Mouse (Mus musculus) lung, embryonic 16.5 days (tissue): Measurements from ENCODE around the gene Art2b. TPM values are rescaled to one million over a fixed set of nuclear protein-coding genes. Genes with fewer than 3 reads are reported as not detected.

Experiments
- ATAC-seq: fragments of 200-750 bp; cut with Nextera tagmentation; 2 replicates; pipeline ENCODE4 v1.8.0; 2017; ENCODE audit warnings: low read depth, mild to moderate bottlenecking, moderate library complexity
- H3K27ac ChIP-seq: fragments of 300-500 bp; sonication (generic); 2 replicates; pipeline ENCODE4 v1.5.1; 2014; ENCODE audit warnings: mild to moderate bottlenecking, control low read depth, low read length
- H3K27me3 ChIP-seq: fragments of 300-500 bp; sonication (generic); 2 replicates; pipeline ENCODE4 v1.6.1; 2014; ENCODE audit warnings: low read depth, low read length, mixed read lengths; ENCODE audit not compliant: control insufficient read depth, insufficient read depth
- H3K36me3 ChIP-seq: fragments of 300-500 bp; sonication (generic); 2 replicates; pipeline ENCODE4 v1.6.1; 2014; ENCODE audit warnings: low read length; ENCODE audit not compliant: control insufficient read depth, insufficient read depth
- H3K4me1 ChIP-seq: fragments of 300-500 bp; sonication (generic); replicated peaks from 2 replicates; pipeline ENCODE4 v1.6.1; 2014; ENCODE audit warnings: low read length, mixed read lengths; ENCODE audit not compliant: control insufficient read depth, insufficient read depth
- H3K4me2 ChIP-seq: fragments of 300-500 bp; sonication (generic); 2 replicates; pipeline ENCODE4 v1.6.1; 2014; ENCODE audit warnings: low read depth, low read length, control low read depth
- H3K4me3 ChIP-seq: fragments of 300-500 bp; sonication (generic); 2 replicates; pipeline ENCODE4 v1.5.1; 2014; ENCODE audit warnings: mild to moderate bottlenecking, low read length, control low read depth
- H3K9ac ChIP-seq: fragments of 300-500 bp; sonication (generic); 2 replicates; pipeline ENCODE4 v1.6.1; 2014; ENCODE audit warnings: low read length, control low read depth
- H3K9me3 ChIP-seq: fragments of 300-500 bp; sonication (generic); 2 replicates; pipeline ENCODE4 v1.6.1; 2016; ENCODE audit warnings: low read length; ENCODE audit not compliant: control insufficient read depth
- WGBS: fragments of 180-500 bp; shearing (Covaris S2); extraction: QIAGEN DNeasy Blood & Tissue Kit; methylation state at CpG from one replicate; pipeline ENCODE4 v1.1.7; 2014; 5-methylcytosine and 5-hydroxymethylcytosine counted together
- polyA plus RNA-seq: library from polyadenylated mRNA; unstranded; fragments of >200 nt; fragmentation: Nextera tagmentation; extraction: Ambion mirVana; gene quantifications from 2 replicates; pipeline ENCODE4 v1.2.1, GENCODE M21; 2015

The Art2b gene
- polyA plus RNA-seq, 1 experiment from 2014 or later, result not detected

DNA sequence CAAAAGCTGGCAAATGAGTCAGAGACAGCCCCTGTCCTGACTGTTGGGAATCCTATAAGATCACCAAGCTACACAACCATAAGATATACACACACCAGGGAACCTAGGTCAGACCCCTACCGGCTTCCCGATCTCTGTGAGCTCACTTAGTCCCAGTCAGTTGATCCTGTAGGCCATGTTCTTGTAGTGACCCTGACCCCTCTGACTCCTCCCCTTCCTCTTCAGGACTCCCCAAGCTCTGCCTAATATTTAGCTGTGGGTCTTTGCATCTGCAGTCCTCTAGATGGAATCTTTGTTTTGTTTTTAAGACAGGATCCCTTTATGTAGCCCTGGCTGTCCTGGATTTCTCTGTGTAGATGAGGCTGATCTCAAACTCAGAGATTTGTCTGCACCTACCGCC is 36.1 kb downstream of the Art2b start:
- 73% methylated on average over 3 of the region's 3 CpGs for WGBS
- H3K4me3 ChIP-seq, result no peak overlapping the region
- H3K4me1 ChIP-seq, result no peaks in the 10 kb centered on the region
- H3K9ac ChIP-seq, result no peak overlapping the region
- H3K27ac ChIP-seq, result no peak overlapping the region
- no peaks in the 10 kb centered on the region for H3K36me3 ChIP-seq
- no peak for ATAC-seq
- no peaks in the 10 kb centered on the region for H3K9me3 ChIP-seq
- no peaks in the 10 kb centered on the region for H3K27me3 ChIP-seq
- no peak overlapping the region for H3K4me2 ChIP-seq

DNA sequence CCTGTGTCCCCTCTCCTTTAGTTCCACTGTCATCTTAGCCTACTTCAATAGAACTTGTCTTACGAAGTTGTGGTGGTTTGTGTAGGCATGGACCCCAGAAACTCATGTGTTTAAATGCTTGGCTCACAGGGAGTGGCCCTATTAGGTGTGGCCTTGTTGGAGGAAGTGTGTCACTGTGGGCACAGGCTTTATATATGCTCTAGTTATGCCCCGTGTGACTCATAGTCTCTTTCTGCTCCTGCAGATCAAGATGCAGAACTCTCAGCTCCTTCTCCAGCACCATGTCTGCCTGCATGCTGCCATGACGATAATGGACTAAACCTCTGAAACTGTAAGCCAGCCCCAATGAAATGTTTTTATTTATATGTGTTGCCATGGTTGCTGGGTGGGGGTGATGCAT is 37.7 kb downstream of the Art2b start:
- 78% methylated on average over 3 of the region's 3 CpGs for WGBS

DNA sequence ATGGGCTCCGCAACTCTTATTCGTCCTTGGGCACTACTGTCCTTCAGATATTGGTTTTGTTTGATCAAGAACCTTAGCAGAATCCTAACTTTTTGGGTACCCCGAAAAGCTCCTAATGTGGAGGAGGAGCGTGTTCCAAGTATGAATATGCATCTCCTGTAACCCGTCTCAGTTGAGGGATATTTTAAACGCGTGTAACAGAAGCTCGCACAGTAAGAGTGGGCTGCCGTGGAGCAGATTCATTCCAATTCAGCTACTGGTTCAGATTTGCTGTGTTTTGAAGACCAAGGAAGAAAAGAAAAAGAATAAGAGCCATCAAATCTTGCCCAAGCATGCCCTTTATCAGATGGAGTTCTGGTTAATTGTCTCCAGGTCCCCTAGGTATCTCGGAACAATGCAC is 43.7 kb downstream of the Art2b start:
- no peak overlapping the region for H3K4me3 ChIP-seq
- WGBS, result 82% methylated on average over 10 of the region's 10 CpGs

More for the DNA sequence above, 37.7 kb downstream of the Art2b start:
- Histone ChIP-seq H3K4me2 (no peak overlapping the region), H3K36me3 (no peaks in the 10 kb centered on the region), H3K9me3 (no peaks in the 10 kb centered on the region), H3K4me3 (no peak overlapping the region), H3K27ac (no peak overlapping the region), H3K27me3 (no peaks in the 10 kb centered on the region), H3K4me1 (no peaks in the 10 kb centered on the region), H3K9ac (no peak overlapping the region)
- ATAC-seq, result no peak

DNA sequence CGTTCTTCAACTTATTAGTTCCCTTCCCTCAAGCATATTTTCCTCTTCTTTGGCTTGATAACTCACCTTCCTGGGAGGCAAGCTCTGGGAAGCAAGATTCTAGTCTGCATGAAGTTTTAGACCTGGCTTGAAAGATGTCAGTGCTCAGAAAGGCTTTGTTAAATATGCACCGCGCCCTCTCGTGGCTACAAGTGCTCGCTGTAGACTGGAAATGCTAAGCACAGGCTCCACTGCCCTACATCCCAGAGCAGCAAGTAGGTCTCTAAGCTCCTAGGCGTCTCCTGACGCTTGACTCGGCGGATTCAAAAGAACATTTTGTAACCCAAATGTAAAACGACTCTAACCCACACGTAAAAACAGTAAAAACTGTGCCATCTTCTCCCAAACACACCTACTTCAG is 44.3 kb downstream of the Art2b start:
- Histone ChIP-seq H3K27me3 (no peaks in the 10 kb centered on the region), H3K4me1 (no peaks in the 10 kb centered on the region), H3K9me3 (no peaks in the 10 kb centered on the region), H3K4me2 (no peak overlapping the region), H3K27ac (no peak overlapping the region), H3K4me3 (no peak overlapping the region), H3K36me3 (no peaks in the 10 kb centered on the region), H3K9ac (no peak overlapping the region)
- WGBS, result 3% methylated on average over 11 of the region's 11 CpGs
- peak; percentile 51; the same call in 1 of the 2 replicates for ATAC-seq

More for the DNA sequence above, 43.7 kb downstream of the Art2b start:
- H3K27me3 ChIP-seq, result no peaks in the 10 kb centered on the region
- H3K9ac ChIP-seq, result no peak overlapping the region
- no peak overlapping the region for H3K27ac ChIP-seq
- no peaks in the 10 kb centered on the region for H3K36me3 ChIP-seq
- no peak for ATAC-seq
- no peaks in the 10 kb centered on the region for H3K4me1 ChIP-seq
- no peaks in the 10 kb centered on the region for H3K9me3 ChIP-seq
- H3K4me2 ChIP-seq, result no peak overlapping the region

DNA sequence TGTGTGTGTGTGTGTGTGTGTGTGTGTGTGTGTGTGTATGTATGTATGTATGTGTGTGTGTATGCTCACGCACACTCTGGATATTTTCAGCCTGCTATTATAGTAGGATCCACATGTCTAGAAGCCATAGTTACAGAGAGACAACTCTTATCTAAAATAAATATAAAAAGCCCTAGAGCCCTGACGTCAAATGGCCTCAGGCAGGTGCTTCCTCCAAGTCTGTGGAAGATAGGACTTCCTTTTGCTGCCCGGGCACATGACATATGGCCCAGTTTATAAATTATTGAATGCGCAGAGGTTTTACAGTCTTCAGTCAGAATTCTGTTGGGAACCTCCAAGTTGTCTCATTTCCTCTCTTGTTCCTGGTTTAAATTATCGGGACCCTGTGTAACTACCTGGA is 44.7 kb downstream of the Art2b start:
- no peak overlapping the region for H3K9ac ChIP-seq
- no peaks in the 10 kb centered on the region for H3K27me3 ChIP-seq
- no peaks in the 10 kb centered on the region for H3K36me3 ChIP-seq
- ATAC-seq, result no peak
- no peak overlapping the region for H3K27ac ChIP-seq
- H3K4me2 ChIP-seq, result no peak overlapping the region
- H3K9me3 ChIP-seq, result no peaks in the 10 kb centered on the region
- WGBS, result 45% methylated on average over 5 of the region's 5 CpGs
- H3K4me3 ChIP-seq, result no peak overlapping the region
- H3K4me1 ChIP-seq, result no peaks in the 10 kb centered on the region

DNA sequence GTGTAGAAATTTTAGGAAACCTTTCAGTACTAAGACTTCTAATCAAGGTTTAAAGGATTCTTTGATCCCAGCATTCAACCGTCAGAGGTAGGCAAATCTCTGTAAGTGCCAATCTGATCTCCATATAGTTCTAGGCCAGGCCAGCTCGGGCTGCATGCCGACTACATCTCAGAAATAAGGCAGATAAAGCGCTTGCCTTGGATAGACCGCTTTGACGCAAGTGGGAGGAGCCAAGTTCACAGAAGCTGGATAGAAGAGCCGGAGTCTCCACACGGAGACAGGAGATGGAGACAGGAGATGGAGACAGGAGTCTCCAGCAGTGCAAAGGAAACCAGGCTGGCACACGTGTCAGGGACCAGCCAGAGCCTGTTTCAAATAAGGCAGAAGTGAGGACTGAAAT is 45.6 kb downstream of the Art2b start:
- H3K27ac ChIP-seq, result no peak overlapping the region
- H3K4me2 ChIP-seq, result no peak overlapping the region
- H3K27me3 ChIP-seq, result no peaks in the 10 kb centered on the region
- no peaks in the 10 kb centered on the region for H3K36me3 ChIP-seq
- no peaks in the 10 kb centered on the region for H3K4me1 ChIP-seq
- WGBS, result 37% methylated on average over 9 of the region's 9 CpGs
- H3K9ac ChIP-seq, result no peak overlapping the region
- no peaks in the 10 kb centered on the region for H3K9me3 ChIP-seq
- no peak for ATAC-seq
- H3K4me3 ChIP-seq, result no peak overlapping the region

DNA sequence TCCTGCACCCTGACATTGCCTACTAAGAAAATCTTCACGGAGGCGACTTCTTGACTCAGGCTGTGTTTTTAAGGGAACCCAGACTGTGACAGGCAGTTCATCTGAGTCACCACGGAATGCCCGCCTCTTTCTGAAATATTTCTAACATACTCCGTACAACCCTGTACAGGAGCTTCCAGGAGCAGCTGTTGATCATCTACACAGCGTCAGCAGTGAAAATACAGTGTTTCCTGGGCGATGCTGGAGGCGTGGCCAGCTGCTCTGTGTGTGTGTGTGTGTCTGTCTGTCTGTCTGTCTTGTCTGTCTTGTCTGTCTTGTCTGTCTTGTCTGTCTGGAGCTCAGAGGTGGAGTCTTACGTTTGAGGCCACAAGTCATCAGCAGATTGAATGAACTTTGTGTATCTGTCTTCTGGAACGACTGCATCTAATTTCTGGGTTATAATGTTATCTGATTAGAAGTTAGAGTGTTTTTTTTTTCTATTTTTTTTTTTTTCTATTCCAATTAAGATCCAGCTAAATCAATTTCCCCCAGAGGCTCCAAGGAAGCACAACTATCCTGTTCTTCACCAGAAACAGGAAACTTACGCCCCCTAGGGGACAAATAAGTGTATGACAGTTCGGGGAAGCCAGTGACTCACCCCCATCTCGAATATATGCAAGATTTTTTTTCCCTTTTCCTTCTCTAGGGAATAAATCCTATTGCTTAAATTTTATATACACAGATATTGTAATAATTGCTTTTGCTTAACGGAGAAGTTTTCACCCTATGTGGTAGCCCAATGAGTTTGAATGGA is 47.1 kb downstream of the Art2b start:
- no peak overlapping the region for H3K4me2 ChIP-seq
- H3K9ac ChIP-seq, result no peak overlapping the region
- no peak overlapping the region for H3K4me3 ChIP-seq
- H3K36me3 ChIP-seq, result no peaks in the 10 kb centered on the region
- ATAC-seq, result 0 out of 2 replicates have a peak, but pooled peaks have one; percentile 23
- 36% methylated on average over 14 of the region's 14 CpGs for WGBS
- no peaks in the 10 kb centered on the region for H3K9me3 ChIP-seq
- no peaks in the 10 kb centered on the region for H3K4me1 ChIP-seq
- no peak overlapping the region for H3K27ac ChIP-seq
- no peaks in the 10 kb centered on the region for H3K27me3 ChIP-seq

DNA sequence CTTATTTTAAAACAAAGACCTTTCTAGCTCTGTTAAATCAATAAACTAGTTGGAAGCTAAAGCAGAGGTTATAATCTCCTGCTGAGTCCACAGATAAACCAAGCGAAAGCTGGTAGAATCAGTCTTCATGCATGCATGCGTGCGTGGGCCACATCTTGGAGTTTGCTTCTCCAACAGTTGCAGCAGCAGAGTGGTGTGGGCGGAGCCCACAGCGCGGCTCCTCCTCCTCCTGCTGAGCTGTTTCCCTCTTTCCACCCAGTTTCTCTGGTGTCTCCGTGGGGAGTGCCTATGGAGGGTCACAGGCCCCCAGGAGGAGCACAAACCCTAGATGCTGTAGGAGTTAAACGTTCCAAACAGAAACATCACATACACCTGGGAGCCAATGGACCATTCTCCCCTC is 47.9 kb downstream of the Art2b start:
- no peak overlapping the region for H3K4me3 ChIP-seq
- 40% methylated on average over 8 of the region's 8 CpGs for whole genome bisulfite sequencing
- H3K36me3 ChIP-seq, result no peaks in the 10 kb centered on the region
- no peak overlapping the region for H3K27ac ChIP-seq
- no peak overlapping the region for H3K4me2 ChIP-seq
- no peaks in the 10 kb centered on the region for H3K9me3 ChIP-seq
- H3K9ac ChIP-seq, result no peak overlapping the region
- H3K27me3 ChIP-seq, result no peaks in the 10 kb centered on the region
- no peaks in the 10 kb centered on the region for H3K4me1 ChIP-seq
- no peak for ATAC-seq

DNA sequence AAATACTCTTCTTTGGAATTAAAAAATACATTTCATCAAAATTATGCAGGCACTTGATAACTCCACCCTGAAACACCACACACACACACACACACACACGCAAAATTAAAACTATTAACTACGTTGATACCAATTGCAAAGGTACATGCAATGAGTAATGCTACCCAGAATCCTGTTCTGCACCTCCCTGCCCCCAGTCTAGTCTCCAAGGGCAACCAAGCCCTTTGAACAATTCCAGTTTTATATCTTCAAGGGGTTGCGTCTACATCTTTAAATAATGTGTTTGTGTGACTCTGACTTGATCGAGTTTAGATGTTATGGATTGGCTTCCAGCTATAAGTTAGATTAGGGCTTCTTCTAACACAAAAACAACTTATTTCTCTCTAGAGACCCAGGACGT is 49.9 kb downstream of the Art2b start:
- no peaks in the 10 kb centered on the region for H3K9me3 ChIP-seq
- no peak overlapping the region for H3K9ac ChIP-seq
- WGBS, result 61% methylated on average over 5 of the region's 5 CpGs
- H3K4me3 ChIP-seq, result no peak overlapping the region
- no peaks in the 10 kb centered on the region for H3K27me3 ChIP-seq
- ATAC-seq, result no peak
- no peak overlapping the region for H3K4me2 ChIP-seq
- no peaks in the 10 kb centered on the region for H3K4me1 ChIP-seq
- no peaks in the 10 kb centered on the region for H3K36me3 ChIP-seq
- H3K27ac ChIP-seq, result no peak overlapping the region
